ENCODE assay signal across 25 mouse cellular contexts in genomic region chr2:144791671-144792294, GRCm38 (mm10). TPM values are rescaled to one million over a fixed set of nuclear protein-coding genes. Genes with fewer than 3 reads are reported as not detected.
A peak's percentile ranks its signal among the peaks of the same experiment; 100 is the strongest.
DNase-seq lines count a peak whose midpoint lies in the region; ATAC-seq lines count a peak whose summit lies in the region.
"Had no signal": no experiment of that assay in that cellular context is flagged by ENCODE, and none has a peak within 500 bp of the region (broad histone marks: within the 10 kb centered on the region; RNA-seq: fewer than 3 reads in every experiment).

No protein-coding gene starts in this region.

- H3K4me2 ChIP-seq in midbrain, embryonic 16.5 days (ENCODE audit: low read length), result no peak overlapping the region
- H3K4me2 ChIP-seq in midbrain, embryonic 15.5 days, result no peak overlapping the region
- H3K4me2 ChIP-seq: forebrain, embryonic 13.5 days; heart, embryonic 13.5 days; liver, embryonic 11.5 days; lung, embryonic 14.5 days; stomach, embryonic 15.5 days had no signal

- H3K9me3 ChIP-seq in midbrain, embryonic 16.5 days (replicated peaks; ENCODE audit: control insufficient read depth, low read length, poor library complexity, severe bottlenecking), result no peaks in the 10 kb centered on the region
- no peaks in the 10 kb centered on the region for H3K9me3 ChIP-seq in midbrain, embryonic 15.5 days
- H3K9me3 ChIP-seq: forebrain, embryonic 13.5 days; heart, embryonic 13.5 days; stomach, embryonic 15.5 days had no signal

- intact Hi-C loops in left cerebral cortex, postnatal 36 days (cut with DNase I), result no loop called here

- H3K27ac ChIP-seq in midbrain, embryonic 16.5 days (ENCODE audit: low read length), result no peak overlapping the region
- no peak overlapping the region for H3K27ac ChIP-seq in midbrain, embryonic 15.5 days
- H3K27ac ChIP-seq: forebrain, embryonic 13.5 days; heart, embryonic 13.5 days; left cerebral cortex, adult 2 months; stomach, embryonic 15.5 days had no signal

- H3K9ac ChIP-seq in midbrain, embryonic 16.5 days (ENCODE audit: low read depth, low read length), result no peak overlapping the region
- no peak overlapping the region for H3K9ac ChIP-seq in midbrain, embryonic 15.5 days
- H3K9ac ChIP-seq: forebrain, embryonic 13.5 days; heart, embryonic 13.5 days; lung, embryonic 14.5 days; stomach, embryonic 15.5 days had no signal

- H3K4me1 ChIP-seq in midbrain, embryonic 16.5 days (ENCODE audit: control insufficient read depth, insufficient read depth, low read length), result no peaks in the 10 kb centered on the region
- no peaks in the 10 kb centered on the region for H3K4me1 ChIP-seq in midbrain, embryonic 15.5 days
- H3K4me1 ChIP-seq: forebrain, embryonic 13.5 days; heart, embryonic 13.5 days; stomach, embryonic 15.5 days had no signal

- peak; percentile 11 to 16 for DNase-seq in frontal cortex, postnatal 14 days (ENCODE audit: low spot score in 2 of 2)
- DNase-seq in layer of hippocampus, adult 8-10 months (ENCODE audit: low spot score in 2 of 2), result peak; percentile 63 to 71
- peak; percentile 33 to 44 for DNase-seq in left cerebral cortex, postnatal 36 days (ENCODE audit: low spot score in 2 of 2)
- no peak for DNase-seq in adrenal gland, adult 18-20 months (ENCODE audit: low spot score in 2 of 2)
- DNase-seq in retina, embryonic 14.5 days (ENCODE audit: low spot score), result no peak
- no peak for DNase-seq in lung, postnatal 10 days
- DNase-seq: adrenal gland, postnatal 10 days; cerebellum, adult 9-11 months; embryo, embryonic 11 days; gastrocnemius, postnatal 25 days; heart, postnatal 4 days; lung, embryonic 14.5 days; thymus, postnatal 14 days had no signal

- peak; percentile 56; the same call in 1 of the 2 replicates for ATAC-seq in midbrain, embryonic 16.5 days
- no peak; the same call in 1 of the 2 replicates for ATAC-seq in midbrain, embryonic 15.5 days (replicated peaks)
- ATAC-seq: CD4-positive, CD25-positive, alpha-beta regulatory T cell, adult 4 months; forebrain, embryonic 13.5 days; intestine, embryonic 16.5 days had no signal

- H3K27me3 ChIP-seq in midbrain, embryonic 16.5 days (ENCODE audit: control insufficient read depth, insufficient read depth, low read depth, low read length), result no peaks in the 10 kb centered on the region
- H3K27me3 ChIP-seq in midbrain, embryonic 15.5 days (replicated peaks), result no peaks in the 10 kb centered on the region
- H3K27me3 ChIP-seq: forebrain, embryonic 13.5 days; heart, embryonic 13.5 days; stomach, embryonic 15.5 days had no signal

- H3K36me3 ChIP-seq in midbrain, embryonic 16.5 days (ENCODE audit: control insufficient read depth, insufficient read depth, low read length), result no peaks in the 10 kb centered on the region
- H3K36me3 ChIP-seq in midbrain, embryonic 15.5 days (replicated peaks), result no peaks in the 10 kb centered on the region
- H3K36me3 ChIP-seq: heart, embryonic 13.5 days; stomach, embryonic 15.5 days had no signal

- H3K4me3 ChIP-seq in midbrain, embryonic 16.5 days (ENCODE audit: low read depth, low read length), result no peak overlapping the region
- H3K4me3 ChIP-seq in midbrain, embryonic 15.5 days, result no peak overlapping the region
- H3K4me3 ChIP-seq: forebrain, embryonic 13.5 days; heart, embryonic 13.5 days; left cerebral cortex, adult 2 months; stomach, embryonic 15.5 days had no signal

- WGBS in midbrain, embryonic 16.5 days, result 70% methylated on average over 14 of the region's 14 CpGs
- 68% methylated on average over 14 of the region's 14 CpGs for WGBS in midbrain, embryonic 15.5 days

RNA-seq across cellular contexts. Expression of gene Scp2d1, which starts 31.7 kb away (rescaled TPM):
- polyA plus RNA-seq in midbrain, embryonic 16.5 days (2015; fragmentation: Nextera tagmentation; extraction: Ambion mirVana), result not detected in 2 replicates
- polyA plus RNA-seq in midbrain, embryonic 15.5 days (2015; fragmentation: Nextera tagmentation; extraction: Ambion mirVana), result not detected in 2 replicates
- under 1 TPM in 1 of 4 experiments, not detected in 3; 0.45 TPM for total RNA-seq in layer of hippocampus, adult 8-10 months (2022)
- not detected for total RNA-seq in left cerebral cortex, postnatal 36 days (2021)
- not detected for total RNA-seq in adrenal gland, adult 18-20 months (2021)
- total RNA-seq: adrenal gland, postnatal 10 days; gastrocnemius, postnatal 25 days; heart, postnatal 4 days; left cerebral cortex, adult 2 months; MEL had no signal
- polyA plus RNA-seq: CD4-positive, CD25-positive, alpha-beta regulatory T cell, adult 4 months; forebrain, embryonic 13.5 days; heart, embryonic 13.5 days; intestine, embryonic 16.5 days; kidney, embryonic 16.5 days; liver, embryonic 11.5 days; lung, embryonic 14.5 days; small intestine, adult 2 months; stomach, embryonic 15.5 days had no signal

Comparison
In these comparisons a context has a peak if more than half of its experiments do, and no peak if none do; other contexts are left out.
1. DNase-seq: peak in frontal cortex, postnatal 14 days (2 of 2), layer of hippocampus, adult 8-10 months (2 of 2) and left cerebral cortex, postnatal 36 days (2 of 2); none in adrenal gland, adult 18-20 months (0 of 2), retina, embryonic 14.5 days (single experiment) and lung, postnatal 10 days (single experiment).